Mouse (Mus musculus) ES-Bruce4 (cell line): ENCODE measurements around the gene Psph.
A peak's percentile ranks its signal among the peaks of the same experiment; 100 is the strongest.

ENCODE experiments used
- CTCF ChIP-seq: IDR thresholded peaks from one replicate; pipeline ENCODE4 v1.8.1; 2011; ENCODE audit warnings: low read depth, low read length
- EP300 ChIP-seq: IDR thresholded peaks from 2 replicates; pipeline ENCODE4 v1.6.1; 2011; ENCODE audit warnings: low read depth, low read length; ENCODE audit not compliant: insufficient read depth
- POLR2A ChIP-seq: IDR thresholded peaks from one replicate; pipeline ENCODE4 v1.8.1; 2011; ENCODE audit warnings: low read length; ENCODE audit not compliant: insufficient read depth

GRCm38 (mm10) chr5:129724834-129725773 lies 62.1 kb downstream of the Psph start, which contains the start of gene Nipsnap2:
- TF ChIP-seq CTCF: peak; percentile 100
- TF ChIP-seq EP300: 0 out of 2 replicates have a peak, but pooled peaks have one; percentile 32
- TF ChIP-seq POLR2A: peak; percentile 19
